Mouse (Mus musculus): ENCODE measurements around the gene Lct.

- TF ChIP-seq CTCF (IDR thresholded peaks at IDR 0.05; ENCODE audit: control insufficient read depth, insufficient read depth, insufficient read length), result no peak
- no peak for TF ChIP-seq USF1 (IDR thresholded peaks at IDR 0.05; ENCODE audit: low read depth)
These were observed 16.1 kb upstream of the Lct start for GRCm38 (mm10) chr1:128344232-128344631.

Data from C2C12 (cell line).